Mouse (Mus musculus) liver, adult 2 months (tissue): ENCODE measurements around the gene Fam57b.

Experiments used
- CTCF ChIP-seq: fragments of 200-500 bp; IDR thresholded peaks from 2 replicates; pipeline ENCODE4 v1.5.1; 2011; ENCODE audit warnings: low read depth, low read length, control low read depth
- POLR2A ChIP-seq: fragments of 200-500 bp; IDR thresholded peaks from 2 replicates; pipeline ENCODE4 v1.6.1; 2011; ENCODE audit warnings: low read length, control low read depth; ENCODE audit not compliant: insufficient read depth; ENCODE audit errors: extremely low read depth

- TF ChIP-seq POLR2A, result no peak
- TF ChIP-seq CTCF, result no peak
These were observed 51.3 kb downstream of the Fam57b start for GRCm38 (mm10) chr7:126848794-126849193.
